Mouse (Mus musculus): ENCODE data around the gene Plekhh3.
"Not testable (repeated sequence)": the region's sequence is repeated elsewhere in the genome, so short reads cannot be mapped to it uniquely, and the experiment has no call there.

Gene Plekhh3

DNA sequence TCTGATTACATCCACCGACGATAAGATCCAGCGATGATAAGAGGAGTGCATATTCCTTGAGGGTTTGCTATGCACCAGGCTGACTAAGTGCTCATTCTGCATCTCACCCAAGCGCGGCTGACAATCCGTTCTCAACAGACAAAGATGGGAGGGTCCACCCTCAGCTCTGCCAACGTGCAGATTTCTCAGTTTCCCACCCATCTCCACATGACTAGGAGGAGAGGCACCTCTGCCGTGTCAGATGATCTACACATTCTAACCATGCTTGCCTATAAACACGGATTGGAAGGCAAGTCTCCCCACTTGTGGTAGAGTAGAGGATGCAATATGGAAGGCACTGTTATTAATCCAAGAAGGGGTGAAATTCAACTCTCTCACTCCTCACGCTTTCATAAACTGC is 22.4 kb downstream of the Plekhh3 start:
- DNase-seq, result peak; percentile 86

DNA sequence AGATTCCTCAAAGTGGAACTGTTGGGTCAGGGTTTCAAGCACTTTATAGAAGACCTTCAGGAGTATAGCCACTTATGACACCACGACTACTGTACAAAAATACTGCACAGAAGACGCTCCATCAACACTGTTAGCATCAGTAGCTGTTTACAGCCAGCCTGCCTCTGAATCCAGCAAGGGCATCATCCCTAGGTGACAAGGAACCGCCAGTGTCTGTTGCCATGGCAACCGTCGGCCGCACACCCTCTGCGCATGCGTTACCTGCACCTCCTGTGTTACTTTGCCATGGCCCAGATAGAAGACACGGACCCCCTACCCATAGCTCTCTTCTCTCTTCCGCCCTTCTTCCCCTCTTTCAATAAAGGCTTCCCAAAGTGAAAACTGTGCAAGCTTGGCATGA is 24.8 kb downstream of the Plekhh3 start:
- peak; percentile 78 for DNase-seq

DNA sequence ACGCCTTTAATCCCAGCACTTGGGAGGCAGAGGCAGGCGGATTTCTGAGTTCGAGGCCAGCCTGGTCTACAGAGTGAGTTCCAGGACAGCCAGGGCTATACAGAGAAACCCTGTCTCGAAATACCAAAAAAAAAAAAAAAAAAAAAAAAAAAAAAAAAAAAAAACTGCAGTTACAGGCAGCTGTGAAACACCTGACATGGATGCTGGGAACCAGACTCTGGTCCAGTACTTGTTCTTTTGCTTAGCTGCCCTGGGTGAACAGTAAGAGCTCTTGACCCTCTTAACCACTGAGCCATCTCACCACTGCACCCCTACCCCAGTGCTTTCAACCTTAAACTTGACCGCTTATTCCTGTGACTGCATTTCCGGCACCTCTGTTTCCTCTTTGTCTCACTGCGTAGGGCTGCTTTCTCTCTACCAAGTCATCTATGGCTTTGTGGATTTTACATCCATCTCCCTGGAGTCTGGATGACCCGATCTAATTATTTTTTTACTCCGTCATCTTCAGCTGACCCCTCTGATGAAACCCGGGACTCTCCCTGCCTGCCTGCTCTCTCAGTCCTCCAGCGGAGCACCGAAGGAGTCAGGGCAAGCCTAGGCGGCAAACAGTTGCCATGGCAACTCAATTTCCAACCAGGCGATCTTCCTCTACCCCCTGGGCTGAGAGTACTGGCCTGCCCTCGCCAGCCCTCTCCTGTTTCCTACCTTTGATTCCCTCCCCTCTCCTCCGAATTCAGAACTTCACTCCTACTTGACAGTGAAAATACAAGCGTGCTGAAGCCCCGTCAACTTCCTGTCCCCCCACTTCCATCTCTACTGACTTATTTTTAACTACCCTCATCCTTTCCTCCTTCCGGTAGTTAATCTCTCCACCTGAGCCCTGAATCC is 27.6 kb downstream of the Plekhh3 start:
- peak; percentile 96 for DNase-seq

DNA sequence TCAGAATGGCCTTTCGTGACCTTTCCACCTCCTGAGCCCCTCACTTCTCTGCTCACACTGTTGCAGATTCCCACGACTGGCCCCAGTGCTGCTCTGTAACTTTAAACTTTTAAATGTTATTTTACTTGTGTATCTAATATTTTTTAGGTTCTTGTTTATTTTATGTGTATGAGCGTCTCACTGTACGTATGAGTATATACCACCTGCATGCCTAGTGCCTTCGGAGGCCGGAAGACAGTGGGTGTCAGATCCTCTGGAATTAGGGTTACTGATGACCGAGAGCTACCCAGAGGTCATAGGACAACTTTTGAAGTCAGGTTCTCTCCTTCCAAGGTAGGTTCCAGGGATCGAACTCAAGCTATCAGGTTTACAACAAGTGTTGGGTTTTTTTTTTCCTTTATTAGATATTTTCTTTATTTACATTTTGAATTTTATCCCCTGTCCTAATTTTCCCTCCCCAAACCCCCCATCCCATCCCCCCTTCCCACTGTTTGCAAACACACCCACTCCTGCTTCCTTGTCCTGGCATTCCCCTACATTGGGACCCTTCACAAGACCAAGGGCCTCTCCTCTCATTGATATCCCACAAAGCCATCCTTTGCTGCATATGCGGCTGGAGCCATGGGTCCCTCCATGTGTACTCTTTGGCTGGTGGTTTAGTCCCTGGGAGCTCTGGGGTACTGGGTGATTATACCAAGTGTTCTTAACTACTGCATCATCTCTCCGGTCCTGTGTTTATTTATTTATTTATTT is 28.8 kb downstream of the Plekhh3 start:
- peak; percentile 86 for DNase-seq

DNA sequence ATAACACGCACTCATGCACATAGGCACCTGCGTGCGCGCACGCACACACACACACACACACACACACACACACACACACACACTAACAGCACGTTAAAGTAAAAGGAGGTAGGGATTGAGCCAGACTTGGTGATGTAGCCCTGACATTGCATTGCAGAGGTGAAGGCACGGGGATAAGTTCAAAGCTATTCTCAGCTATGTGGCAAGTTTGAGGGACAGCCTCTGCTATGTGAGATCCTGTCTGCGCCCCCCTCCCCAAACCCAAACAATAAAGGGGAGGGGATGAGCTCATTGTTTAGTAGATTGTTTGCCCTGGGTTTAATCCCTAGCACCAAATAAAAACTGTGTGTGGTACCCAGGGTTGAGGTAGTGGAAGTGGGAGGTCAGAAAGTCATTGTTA is 30.1 kb downstream of the Plekhh3 start:
- peak; percentile 82 for DNase-seq

DNA sequence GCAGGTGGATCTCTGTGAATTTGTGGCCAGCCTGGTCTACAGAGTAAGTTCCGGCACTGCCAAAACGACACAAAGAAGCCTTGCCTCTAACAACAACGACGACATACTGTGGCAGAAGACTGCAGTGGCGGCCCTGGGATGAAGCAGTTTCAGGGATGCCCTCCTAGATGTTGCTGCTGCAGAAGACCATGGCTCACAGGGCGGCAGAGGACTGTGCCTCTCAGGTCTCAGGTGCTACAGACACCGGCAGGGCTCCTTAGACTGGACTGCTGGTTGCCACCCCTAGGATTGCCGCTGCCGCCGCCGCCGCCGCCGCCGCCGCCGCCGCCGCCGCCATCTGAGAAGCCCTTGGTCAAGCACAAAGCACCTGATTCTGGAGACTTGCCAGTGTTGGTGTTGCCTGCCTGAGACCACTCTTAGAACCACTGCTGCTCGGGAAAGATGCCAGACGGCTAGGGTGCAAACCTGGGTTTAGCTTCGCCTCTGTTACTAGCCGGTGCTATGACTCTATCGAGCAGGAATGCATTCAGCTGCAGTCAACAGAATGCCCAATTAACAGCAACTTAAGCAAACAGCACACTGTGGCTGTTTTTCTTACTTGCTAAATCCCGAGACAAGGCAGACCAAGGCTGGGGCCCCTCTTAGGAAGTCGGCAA is 30.9 kb downstream of the Plekhh3 start:
- DNase-seq, result peak; percentile 92

DNA sequence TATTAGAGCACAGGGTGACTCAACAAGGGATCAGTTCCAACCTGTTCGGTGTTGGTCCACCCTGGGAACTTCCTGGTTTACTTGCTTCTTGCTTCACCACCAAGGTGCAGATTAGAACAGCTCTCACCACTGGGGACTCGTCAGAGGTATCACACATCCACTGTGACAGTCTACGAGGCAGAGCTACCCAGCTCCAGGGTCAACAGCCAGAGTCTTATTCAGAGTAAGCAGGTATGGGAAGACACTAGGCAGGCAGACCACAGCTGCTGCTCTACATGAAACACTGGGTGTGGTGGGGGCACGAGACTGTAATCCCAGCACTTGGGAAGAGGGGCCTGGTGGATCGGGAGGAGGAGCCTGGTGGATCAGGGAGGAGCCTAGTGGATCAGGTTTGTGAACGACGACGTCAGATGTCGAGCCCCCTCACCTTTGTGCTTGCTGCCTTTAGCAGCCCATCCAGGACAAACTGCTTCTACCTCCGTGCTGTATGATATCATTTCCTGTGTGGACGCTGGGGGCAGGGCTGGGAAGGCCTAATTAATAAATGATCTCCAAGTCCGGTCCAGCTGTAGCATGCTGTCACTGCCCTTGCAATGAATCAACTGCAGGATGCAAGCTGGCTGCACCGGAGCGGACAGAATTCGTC is 32.5 kb downstream of the Plekhh3 start:
- peak; percentile 92 for DNase-seq

DNA sequence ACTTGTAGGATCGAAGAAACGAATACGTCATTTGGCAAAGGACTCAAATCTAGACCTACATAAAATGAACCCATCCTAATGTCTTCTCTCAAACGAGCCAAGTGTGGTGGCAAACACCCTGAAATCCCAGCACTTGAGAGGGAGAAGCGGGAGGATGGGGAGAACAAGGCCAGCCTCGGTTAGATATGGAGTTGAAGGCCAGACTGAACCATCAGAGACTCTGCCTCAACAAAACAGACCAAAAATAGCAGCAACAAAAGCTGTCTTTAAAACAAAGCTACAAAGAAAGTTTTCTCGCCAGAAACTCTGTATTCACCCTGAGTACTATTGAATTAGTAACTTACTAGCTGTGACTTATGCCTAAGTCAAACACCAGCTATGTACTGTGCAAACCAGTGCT is 34.2 kb downstream of the Plekhh3 start:
- no peak for DNase-seq

DNA sequence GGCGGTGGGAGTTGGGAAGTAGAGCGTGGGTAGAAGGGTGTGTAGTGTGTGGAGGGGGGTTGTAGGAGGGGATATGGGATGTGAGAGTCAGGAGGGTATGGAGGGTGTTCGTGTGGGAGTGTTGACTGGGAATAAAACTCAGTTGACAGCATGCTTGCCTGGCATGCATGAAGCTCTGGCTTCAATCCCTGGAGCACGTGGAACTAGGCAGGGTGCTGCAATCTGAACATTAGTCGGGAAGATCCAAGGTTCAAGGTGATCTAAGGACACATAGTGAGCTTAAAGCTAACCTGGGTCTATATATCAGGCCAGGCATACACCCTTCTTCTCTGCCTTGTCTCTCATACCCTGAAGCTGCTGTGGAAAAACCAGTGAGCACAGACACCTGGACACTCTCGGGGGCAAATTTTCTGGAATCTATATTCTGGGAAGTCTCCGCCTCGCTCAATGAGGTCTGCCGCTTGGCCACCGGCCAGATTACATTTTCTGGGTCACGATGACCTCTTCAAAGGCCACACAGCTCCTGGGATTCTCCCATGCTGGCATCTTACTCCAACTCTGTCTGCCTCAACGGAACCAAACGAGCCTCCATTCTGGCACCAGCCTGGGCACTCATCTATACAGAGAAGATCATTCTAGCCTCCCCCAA is 36.8 kb downstream of the Plekhh3 start:
- DNase-seq, result no peak

DNA sequence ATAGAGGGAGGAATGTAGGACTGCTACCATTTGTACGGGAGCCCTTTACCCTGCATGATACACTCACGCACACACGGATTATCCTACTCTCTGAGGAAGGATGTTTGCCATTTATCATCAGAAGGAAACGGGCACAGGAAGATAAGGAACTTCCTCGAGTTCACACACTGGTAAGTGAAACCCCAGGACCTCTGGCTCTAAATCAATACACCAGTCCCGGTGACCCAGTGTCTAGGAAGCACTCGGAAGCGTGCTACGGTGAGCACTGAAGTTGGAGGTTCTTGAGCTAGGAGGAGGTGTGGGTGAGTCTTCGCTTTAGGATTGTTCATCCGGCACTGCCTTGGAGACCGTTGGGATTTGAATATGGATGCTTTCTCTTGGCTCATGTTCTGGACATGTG is 38.1 kb downstream of the Plekhh3 start:
- no peak for DNase-seq

DNA sequence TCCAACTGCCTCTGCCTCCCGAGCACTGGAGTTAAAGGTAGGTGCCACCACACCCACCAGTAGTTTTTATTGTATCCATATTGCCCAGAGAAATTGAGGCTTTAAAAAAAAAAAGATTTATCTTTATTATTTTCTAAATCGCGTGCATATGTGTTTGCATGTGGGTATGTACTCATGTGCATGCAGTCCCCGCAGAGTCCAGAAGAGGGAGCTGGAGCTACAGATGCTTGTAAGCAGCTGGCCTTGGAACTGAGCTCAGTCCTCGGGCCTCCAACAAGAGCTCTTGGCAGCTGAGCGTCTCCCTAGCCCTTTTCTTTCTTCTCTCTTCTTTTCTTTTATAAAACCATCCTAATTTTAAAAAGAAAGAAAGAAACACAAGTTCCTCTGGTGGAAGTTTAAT is 39.5 kb downstream of the Plekhh3 start:
- no peak for DNase-seq

DNA sequence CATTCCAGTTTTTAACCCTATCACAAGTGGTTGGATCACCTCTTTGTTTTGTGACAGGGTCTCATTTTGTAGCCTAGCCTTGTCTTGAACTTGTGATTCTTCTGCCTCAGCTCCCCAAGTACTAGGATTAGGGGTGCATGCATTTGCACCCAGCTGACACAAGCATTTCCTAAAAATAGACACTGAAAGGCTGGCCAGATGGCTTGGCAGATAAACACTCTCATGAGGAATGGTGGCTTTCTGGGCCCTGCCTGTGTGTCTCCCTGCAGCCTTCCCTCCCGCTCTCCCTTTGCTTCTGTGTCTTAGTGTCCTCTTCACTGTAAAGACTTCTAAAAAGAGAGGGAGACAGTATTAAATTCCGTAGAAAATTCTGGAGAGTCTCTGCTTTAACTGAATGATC is 40.0 kb downstream of the Plekhh3 start:
- no peak for DNase-seq

DNA sequence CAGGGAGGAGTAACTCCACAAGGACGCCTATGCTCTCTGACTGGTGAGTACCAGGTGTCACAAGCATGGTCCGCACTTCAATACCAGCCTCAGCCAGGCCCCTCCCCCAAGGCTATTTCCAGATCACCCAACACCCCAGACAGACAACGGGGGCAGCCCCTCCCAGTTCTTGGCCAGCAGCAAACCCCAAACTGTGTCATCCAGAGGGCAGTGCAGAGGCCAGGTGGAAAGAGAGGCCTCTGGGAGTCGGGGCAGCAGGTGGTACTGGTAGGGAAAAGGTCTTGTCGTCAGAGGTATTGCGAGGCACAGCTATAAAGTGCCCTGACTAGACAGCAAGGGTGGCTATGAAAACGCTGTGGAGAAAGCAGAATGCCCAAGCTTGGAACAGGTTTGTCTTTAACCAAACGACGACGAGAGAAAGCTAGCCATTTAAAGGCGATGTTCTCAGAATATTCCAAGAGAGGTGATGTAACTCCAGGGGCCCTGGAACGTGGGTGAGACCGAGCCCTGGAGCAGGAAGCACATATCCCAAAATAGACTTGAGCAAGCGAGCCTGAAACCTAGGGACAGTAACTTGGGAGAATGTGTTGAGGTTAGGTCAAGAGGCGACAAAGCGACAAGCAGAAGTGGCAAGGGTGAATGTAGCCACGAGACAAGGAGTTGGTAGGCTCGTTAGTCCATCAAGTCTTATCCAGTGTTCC is 40.9 kb downstream of the Plekhh3 start:
- DNase-seq, result peak; percentile 98

DNA sequence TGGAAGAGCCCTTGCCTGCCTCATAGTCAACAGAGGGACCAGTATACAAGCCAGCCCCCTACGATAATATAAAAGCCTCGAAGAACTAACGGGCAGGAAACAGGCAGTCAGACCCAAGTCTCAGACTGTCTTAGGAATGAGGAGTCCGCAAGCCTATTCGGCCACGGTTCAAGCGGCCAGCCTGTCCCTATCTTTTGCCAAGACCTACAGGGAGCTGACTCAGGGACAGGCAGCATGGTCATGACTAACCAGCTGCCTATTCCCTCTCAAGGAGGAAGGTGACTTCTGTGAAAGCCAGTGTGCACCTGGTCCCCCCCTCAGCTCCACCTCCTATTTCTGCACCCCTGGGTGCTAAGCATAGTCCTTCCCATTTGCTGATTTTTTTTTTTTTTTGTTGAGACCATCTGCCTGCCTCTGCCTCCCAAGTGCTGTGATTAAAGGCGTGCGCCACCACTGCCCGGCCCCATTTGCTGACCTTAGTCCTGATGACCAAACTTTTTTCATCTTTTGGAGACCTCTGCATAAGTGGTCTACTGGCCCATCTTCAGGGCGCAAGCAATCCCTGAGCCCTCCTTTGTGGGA is 42.1 kb downstream of the Plekhh3 start:
- peak; percentile 93 for DNase-seq

DNA sequence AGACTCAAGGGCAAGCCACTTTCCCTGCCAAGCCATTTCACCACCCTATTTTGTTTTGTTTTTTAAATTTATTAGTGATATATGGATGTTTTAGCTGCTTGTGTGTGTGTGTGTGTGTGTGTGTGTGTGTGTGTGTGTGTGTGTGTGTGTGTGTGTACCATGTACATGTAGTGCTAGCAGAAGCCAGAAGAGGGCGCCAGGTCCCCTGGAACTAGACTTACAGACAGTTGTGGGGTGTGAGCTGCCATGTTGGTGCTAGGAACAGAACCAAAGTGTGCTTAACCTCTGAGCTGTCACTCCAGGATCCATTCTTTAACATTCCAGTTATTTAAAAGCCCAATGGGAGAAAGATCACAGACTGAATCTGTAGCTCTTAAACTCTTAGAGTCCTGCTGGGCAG is 44.1 kb downstream of the Plekhh3 start:
- no peak for DNase-seq

DNA sequence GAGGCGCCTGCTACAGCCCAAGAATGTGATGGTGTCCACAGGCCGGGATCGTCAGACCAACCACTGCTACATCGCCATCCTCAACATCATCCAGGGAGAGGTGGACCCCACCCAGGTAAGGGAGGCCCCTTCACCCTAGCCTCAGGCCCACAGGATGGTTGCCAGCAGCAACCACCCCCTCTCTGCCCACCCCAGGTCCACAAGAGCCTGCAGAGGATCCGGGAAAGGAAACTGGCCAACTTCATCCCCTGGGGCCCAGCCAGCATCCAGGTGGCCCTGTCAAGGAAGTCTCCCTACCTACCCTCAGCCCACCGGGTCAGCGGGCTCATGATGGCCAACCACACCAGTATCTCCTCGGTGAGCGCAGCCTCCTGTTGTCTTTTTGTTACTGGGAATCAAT is 46.1 kb downstream of the Plekhh3 start:
- peak; percentile 91 for DNase-seq

DNA sequence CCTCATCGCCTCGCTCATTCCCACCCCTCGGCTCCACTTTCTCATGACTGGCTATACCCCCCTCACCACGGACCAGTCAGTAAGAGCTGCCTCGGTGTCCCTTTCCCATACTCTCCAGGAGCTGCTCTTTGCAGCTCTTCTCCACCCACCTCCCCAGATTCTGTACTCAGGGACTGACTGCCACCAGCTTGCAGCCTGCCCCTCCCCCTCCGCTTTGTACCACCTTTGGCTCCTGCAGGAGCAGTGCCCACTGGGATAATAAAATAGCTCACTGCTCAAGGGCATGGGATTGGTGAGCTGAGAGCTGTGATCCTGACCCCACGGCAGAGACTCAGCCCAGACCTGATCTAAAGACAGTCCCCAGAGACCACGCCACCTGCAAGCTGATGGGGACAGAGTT is 46.7 kb downstream of the Plekhh3 start:
- DNase-seq, result not testable (repeated sequence)

DNA sequence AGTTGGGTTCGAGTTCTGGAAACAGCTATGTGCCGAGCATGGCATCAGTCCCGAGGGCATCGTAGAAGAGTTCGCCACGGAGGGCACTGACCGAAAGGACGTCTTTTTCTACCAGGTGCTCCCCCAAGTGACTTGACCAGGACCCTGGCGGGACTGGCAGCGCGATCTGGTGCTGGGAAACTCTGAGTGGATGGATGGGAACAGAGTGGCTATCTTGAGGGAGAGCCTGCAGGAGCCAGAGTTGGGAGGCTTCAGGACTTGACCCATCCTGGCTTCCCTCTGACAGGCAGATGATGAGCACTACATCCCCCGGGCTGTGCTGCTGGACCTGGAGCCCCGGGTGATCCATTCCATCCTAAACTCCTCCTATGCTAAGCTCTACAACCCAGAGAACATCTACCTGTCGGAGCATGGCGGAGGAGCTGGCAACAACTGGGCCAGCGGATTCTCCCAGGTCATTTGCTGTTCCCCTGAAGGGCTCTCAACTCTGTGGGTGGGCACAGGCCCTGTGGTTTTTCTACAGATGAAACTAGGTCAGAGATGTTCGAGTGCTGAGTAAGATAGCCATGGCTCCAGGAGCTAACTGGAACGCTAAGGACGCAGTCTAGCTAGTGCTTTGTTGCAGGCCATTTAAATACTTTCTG is 50.5 kb downstream of the Plekhh3 start:
- DNase-seq, result no peak

DNA sequence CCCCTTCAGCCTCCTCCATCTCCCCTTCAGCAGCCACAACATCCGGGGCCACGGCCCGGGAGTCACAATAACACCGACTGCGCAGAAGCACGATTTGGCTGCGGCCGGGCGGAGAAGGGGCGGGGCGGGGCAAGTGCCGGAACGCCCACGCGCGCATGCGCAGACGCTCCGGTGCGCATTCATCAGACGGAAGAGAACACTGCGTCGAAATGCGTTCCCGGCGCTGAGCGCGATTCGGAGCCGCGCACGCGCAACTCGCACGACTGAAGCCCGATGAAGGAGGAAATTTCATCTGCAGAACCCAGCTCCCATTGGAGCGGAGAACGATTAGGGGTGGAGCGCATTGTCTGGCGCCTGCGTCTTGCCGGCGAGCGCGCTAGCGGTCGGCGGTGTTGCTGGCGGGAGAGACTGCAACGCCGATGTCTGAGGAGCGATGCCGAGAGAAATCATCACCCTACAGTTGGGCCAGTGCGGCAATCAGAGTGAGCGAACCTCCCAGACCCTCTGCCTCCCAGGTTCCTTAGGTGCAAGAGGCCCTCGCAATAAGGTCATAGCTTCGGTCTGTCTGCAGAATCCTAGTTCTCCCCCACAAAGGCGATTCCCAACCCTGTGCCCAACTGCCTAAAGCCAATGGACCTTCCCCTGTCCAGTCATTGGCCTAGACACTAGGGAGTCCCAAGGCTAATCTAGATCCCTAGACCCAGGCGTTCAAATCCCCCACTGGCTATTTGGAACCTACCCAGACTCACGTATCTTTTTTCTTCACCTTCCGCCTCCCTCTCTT is 51.2 kb downstream of the Plekhh3 start, which contains the start of the genes Retreg3 and Tubg1:
TSS of gene Retreg3 (minus strand) at position 133 of the 784 bp plus-strand sequence.
TSS of gene Tubg1 (plus strand) at position 178 of the 784 bp plus-strand sequence.
- peak; percentile 100 for DNase-seq
